Mouse (Mus musculus): ENCODE data around the gene Elp5.

DNA sequence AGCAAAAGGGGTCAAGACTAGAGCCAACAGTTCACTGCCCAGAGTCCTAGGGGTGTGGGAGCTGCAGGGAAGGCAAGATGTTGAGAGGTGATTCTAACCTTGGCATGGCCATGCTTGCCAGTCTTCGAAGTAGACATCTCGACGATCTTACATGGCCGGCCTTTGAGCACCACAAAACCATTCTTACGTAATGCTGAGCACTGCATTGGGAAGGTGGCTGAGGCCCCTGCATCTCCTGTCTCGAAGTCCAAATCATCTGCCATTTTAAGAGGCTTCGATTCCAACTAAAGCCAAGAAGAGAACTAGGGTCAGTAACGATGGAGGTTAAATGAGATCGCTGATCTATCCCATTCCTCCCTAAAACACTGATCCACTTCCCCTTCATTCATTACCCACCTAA lies 63.3 kb downstream of the Elp5 start:
- TF ChIP-seq CTCF (conservative IDR thresholded peaks at IDR 0.05 in 1 of 2, IDR thresholded peaks at IDR 0.05 in 1 of 2; ENCODE audit: low read depth in 2 of 2, low read length in 2 of 2), result no peak
- TF ChIP-seq POLR2AphosphoS2 (IDR thresholded peaks at IDR 0.05; ENCODE audit: low read depth, low read length), result no peak
- no peak; the same call in 1 of the 2 replicates for TF ChIP-seq POLR2A (IDR thresholded peaks at IDR 0.05; ENCODE audit: low read depth, low read length)
- TF ChIP-seq EP300 (IDR thresholded peaks at IDR 0.05; ENCODE audit: low read length), result no peak
- no peak for TF ChIP-seq ETS1 (conservative IDR thresholded peaks at IDR 0.05; ENCODE audit: low read depth, low read length)
- TF ChIP-seq NELFE (IDR thresholded peaks at IDR 0.05; ENCODE audit: low read depth, low read length), result no peak
- TF ChIP-seq MAFK (IDR thresholded peaks at IDR 0.05; ENCODE audit: insufficient replicate concordance, low read length), result no peak
